Mouse (Mus musculus) G1E (cell line): Measurements from ENCODE around the gene Tagln.

Experiments
- CTCF ChIP-seq: IDR thresholded peaks from 2 replicates; pipeline ENCODE4 v1.5.1; 2012; ENCODE audit warnings: low read depth, low read length, inconsistent platforms, mixed read lengths
- GATA2 ChIP-seq: IDR thresholded peaks from 2 replicates; pipeline ENCODE4 v1.6.1; 2012; ENCODE audit warnings: low read depth, low read length, inconsistent platforms, borderline replicate concordance
- POLR2AphosphoS5 ChIP-seq: IDR thresholded peaks from 2 replicates; pipeline ENCODE4 v1.6.1; 2012; ENCODE audit warnings: low read depth, low read length, inconsistent platforms; ENCODE audit not compliant: insufficient replicate concordance
- TAL1 ChIP-seq: conservative IDR thresholded peaks from 2 replicates; pipeline ENCODE4 v1.6.1; 2012; ENCODE audit warnings: low read depth, low read length, inconsistent platforms, mixed read lengths

- TF ChIP-seq CTCF: peak; percentile 48; the same call in 1 of the 2 replicates
- no peak for TF ChIP-seq GATA2
- TF ChIP-seq POLR2AphosphoS5: no peak
- TF ChIP-seq TAL1: no peak
These were observed 1.0 kb upstream of the Tagln start for GRCm38 (mm10) chr9:45936883-45937282.
